In the genomic region with DNA sequence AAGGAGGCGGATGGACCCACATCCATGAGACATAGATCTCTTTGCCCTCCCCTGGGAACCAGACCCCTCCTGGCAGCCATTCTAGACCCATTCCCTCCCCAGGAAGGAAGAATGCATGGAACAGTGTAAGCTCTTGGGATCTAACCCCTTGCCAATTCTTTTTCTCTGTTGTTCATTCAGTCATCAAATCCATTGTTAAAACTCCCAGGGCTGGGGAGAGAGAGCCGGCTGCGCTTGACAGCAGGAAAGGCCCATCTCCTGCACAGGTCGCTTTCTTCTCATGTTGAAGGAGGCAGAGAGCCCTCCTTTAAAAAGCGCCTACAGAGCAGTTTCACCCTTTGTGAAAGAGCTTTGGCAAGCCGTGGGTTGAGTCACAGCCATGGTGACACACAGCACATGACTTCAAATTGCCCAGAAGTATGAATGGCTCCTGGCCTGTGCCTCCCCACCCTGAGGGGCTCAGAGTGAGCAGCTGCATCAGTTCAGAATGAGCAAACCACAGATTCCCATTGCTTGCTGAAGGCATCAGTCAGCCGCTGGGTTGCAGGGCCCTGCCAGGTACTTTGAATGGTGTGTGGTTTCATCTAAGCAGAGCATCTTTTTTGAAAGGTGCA, we compare ENCODE assay signal across 8 mouse cellular contexts. TPM values are rescaled to one million over a fixed set of nuclear protein-coding genes. Genes with fewer than 3 reads are reported as not detected.
DNase-seq lines count a peak whose midpoint lies in the region; ATAC-seq and TF ChIP-seq lines count a peak whose summit lies in the region.
"Had no signal": no experiment of that assay in that cellular context is flagged by ENCODE, and none has a peak within 500 bp of the region (broad histone marks: within the 10 kb centered on the region; RNA-seq: fewer than 3 reads in every experiment).

No protein-coding gene starts in this region.

- no peak for TF ChIP-seq CTCF in Patski (IDR thresholded peaks at IDR 0.05)

- ATAC-seq in limb, embryonic 13.5 days (ENCODE audit: low FRiP score, low read depth) = no peak
- ATAC-seq in Patski = peak; percentile 65
- ATAC-seq in hindbrain, embryonic 16.5 days = peak; percentile 31; the same call in 1 of the 2 replicates
- no peak for ATAC-seq in stomach, embryonic 16.5 days (ENCODE audit: insufficient read depth, low FRiP score)

- WGBS in limb, embryonic 13.5 days = 76% methylated on average over 7 of the region's 7 CpGs
- WGBS in limb, embryonic 10.5 days = 84% methylated on average over 7 of the region's 7 CpGs
- 31% methylated on average over 7 of the region's 7 CpGs for WGBS in hindbrain, embryonic 16.5 days
- WGBS in stomach, embryonic 16.5 days = 66% methylated on average over 7 of the region's 7 CpGs

- DNase-seq in limb, embryonic 10.5 days (ENCODE audit: low spot score) = no peak
- DNase-seq in Patski (ENCODE audit: low read depth, low spot score) = no peak
- peak; percentile 27 for DNase-seq in cerebellum, adult 11 months
- DNase-seq in urinary bladder, postnatal 10 days (ENCODE audit: low spot score) = no peak

- CTCF ChIA-PET in Patski (lab: Charles Lee) = interaction anchor here (1.1 kb wide), 1 partner anchor 20 kb away, joined by 3 read pairs; no protein-coding TSS in a partner anchor

- no peak overlapping the region for H3K4me2 ChIP-seq in limb, embryonic 13.5 days (replicated peaks)
- no peak overlapping the region for H3K4me2 ChIP-seq in hindbrain, embryonic 16.5 days (ENCODE audit: low read length)
- no peak overlapping the region; the same call in 1 of the 2 replicates for H3K4me2 ChIP-seq in stomach, embryonic 16.5 days (ENCODE audit: low read depth, low read length)

- peaks cover 62% of the 10 kb centered on the region for H3K4me1 ChIP-seq in limb, embryonic 13.5 days
- H3K4me1 ChIP-seq in limb, embryonic 10.5 days = peaks cover 51% of the 10 kb centered on the region
- peaks cover 26% of the 10 kb centered on the region for H3K4me1 ChIP-seq in hindbrain, embryonic 16.5 days (ENCODE audit: control insufficient read depth, insufficient read depth, low read depth, low read length)
- peaks cover 44% of the 10 kb centered on the region for H3K4me1 ChIP-seq in stomach, embryonic 16.5 days (ENCODE audit: control insufficient read depth, insufficient read depth, low read length)

- POLR2A ChIA-PET in Patski (lab: Charles Lee) = interaction anchor here (0.7 to 1.4 kb wide), 3 partner anchors 19 to 102 kb away, joined by 3 read pairs; no protein-coding TSS in a partner anchor

- in situ Hi-C loops in Patski (cut with MboI; ENCODE audit: low pct_unique_long_range_greater_than_20kb) = no loop called here

- H3K9ac ChIP-seq in limb, embryonic 13.5 days = 0 out of 2 replicates have a peak overlapping the region, but pooled peaks have one; percentile 35
- H3K9ac ChIP-seq in hindbrain, embryonic 16.5 days (ENCODE audit: low read depth, low read length) = no peak overlapping the region
- no peak overlapping the region for H3K9ac ChIP-seq in stomach, embryonic 16.5 days (ENCODE audit: low read length)
- H3K9ac ChIP-seq: liver, embryonic 14.5 days had no signal

- no peaks in the 10 kb centered on the region for H3K27me3 ChIP-seq in limb, embryonic 13.5 days
- H3K27me3 ChIP-seq in limb, embryonic 10.5 days (ENCODE audit: low read depth, poor library complexity, severe bottlenecking) = peaks cover 9% of the 10 kb centered on the region; the same call in 1 of the 2 replicates
- no peaks in the 10 kb centered on the region for H3K27me3 ChIP-seq in Patski
- no peaks in the 10 kb centered on the region for H3K27me3 ChIP-seq in hindbrain, embryonic 16.5 days (replicated peaks; ENCODE audit: control insufficient read depth, insufficient read depth, low read length)
- no peaks in the 10 kb centered on the region for H3K27me3 ChIP-seq in stomach, embryonic 16.5 days (ENCODE audit: control insufficient read depth, insufficient read depth, low read length)

- no peak overlapping the region for H3K4me3 ChIP-seq in limb, embryonic 13.5 days
- H3K4me3 ChIP-seq in limb, embryonic 10.5 days = no peak overlapping the region
- H3K4me3 ChIP-seq in hindbrain, embryonic 16.5 days (ENCODE audit: low read length) = no peak overlapping the region
- H3K4me3 ChIP-seq in stomach, embryonic 16.5 days (replicated peaks; ENCODE audit: low read length) = no peak overlapping the region

- H3K36me3 ChIP-seq in limb, embryonic 13.5 days = no peaks in the 10 kb centered on the region
- H3K36me3 ChIP-seq in limb, embryonic 10.5 days = no peaks in the 10 kb centered on the region
- no peaks in the 10 kb centered on the region for H3K36me3 ChIP-seq in hindbrain, embryonic 16.5 days (ENCODE audit: control insufficient read depth, insufficient read depth, low read length)
- H3K36me3 ChIP-seq in stomach, embryonic 16.5 days (ENCODE audit: control insufficient read depth, insufficient read depth, low read length) = no peaks in the 10 kb centered on the region

- H3K9me3 ChIP-seq in limb, embryonic 13.5 days = no peaks in the 10 kb centered on the region
- H3K9me3 ChIP-seq in limb, embryonic 10.5 days (replicated peaks) = no peaks in the 10 kb centered on the region
- no peaks in the 10 kb centered on the region for H3K9me3 ChIP-seq in hindbrain, embryonic 16.5 days (ENCODE audit: control insufficient read depth, low read length)
- no peaks in the 10 kb centered on the region for H3K9me3 ChIP-seq in stomach, embryonic 16.5 days (replicated peaks; ENCODE audit: control insufficient read depth, low read length)

- no peak overlapping the region for H3K27ac ChIP-seq in limb, embryonic 13.5 days
- H3K27ac ChIP-seq in limb, embryonic 10.5 days = no peak overlapping the region
- H3K27ac ChIP-seq in hindbrain, embryonic 16.5 days (ENCODE audit: low read depth, low read length) = no peak overlapping the region; the same call in 1 of the 2 replicates
- H3K27ac ChIP-seq in stomach, embryonic 16.5 days (ENCODE audit: low read length) = peak overlapping the region; percentile 73
- H3K27ac ChIP-seq: liver, embryonic 14.5 days had no signal

RNA-seq across cellular contexts. Expression of a gene that starts 26.3 kb away (rescaled TPM):
- 131 and 136 TPM in 2 replicates for polyA plus RNA-seq in limb, embryonic 13.5 days (2015; fragmentation: Nextera tagmentation; extraction: Ambion mirVana)
- 38.0 and 56.9 TPM in 2 replicates for polyA plus RNA-seq in limb, embryonic 10.5 days (2016; fragmentation: Nextera tagmentation; extraction: Ambion mirVana)
- polyA plus RNA-seq in Patski (2021) = 47.7 TPM
- 62.3 and 64.3 TPM in 2 replicates for polyA plus RNA-seq in hindbrain, embryonic 16.5 days (2015; fragmentation: Nextera tagmentation; extraction: Ambion mirVana)
- polyA plus RNA-seq in stomach, embryonic 16.5 days (2015; fragmentation: Nextera tagmentation; extraction: Ambion mirVana) = 86.6 and 93.5 TPM in 2 replicates

Comparison
In these comparisons a context has a peak if more than half of its experiments do, and no peak if none do; other contexts are left out.
1. ATAC-seq: peak in Patski (single experiment) and hindbrain, embryonic 16.5 days (single experiment); none in limb, embryonic 13.5 days (single experiment) and stomach, embryonic 16.5 days (single experiment).